Mouse (Mus musculus) CH12.LX (cell line): ENCODE data around the gene Tfdp2. TPM values are rescaled to one million over a fixed set of nuclear protein-coding genes. Genes with fewer than 3 reads are reported as not detected.

ENCODE experiments used
- DNase-seq: peaks from one replicate; pipeline ENCODE4 v3.0.0-alpha.2; 2013; ENCODE audit errors: extremely low read depth
- H3K27ac ChIP-seq: 2 replicates; pipeline ENCODE4 v1.5.1; 2012; ENCODE audit warnings: low read depth, mild to moderate bottlenecking, control low read depth, moderate library complexity; ENCODE audit not compliant: insufficient read depth
- H3K27me3 ChIP-seq: replicated peaks from 2 replicates; pipeline ENCODE3; 2012; ENCODE audit warnings: inconsistent platforms
- H3K36me3 ChIP-seq, 2 experiments: replicated peaks in 1 of 2; 2 replicates each; pipeline versions ENCODE3 to v1.6.1; 2012; ENCODE audit warnings: inconsistent platforms in 1 of 2, low read length in 1 of 2, mild to moderate bottlenecking in 1 of 2, mixed read lengths in 1 of 2, moderate library complexity in 1 of 2; ENCODE audit not compliant: control insufficient read depth in 1 of 2, insufficient read depth in 1 of 2
- H3K4me1 ChIP-seq, 2 experiments: 2 replicates each; pipeline ENCODE4 v1.6.1; 2012; ENCODE audit warnings: inconsistent platforms in 1 of 2, moderate library complexity in 1 of 2; ENCODE audit not compliant: insufficient read depth in 2 of 2, control insufficient read depth in 1 of 2
- H3K4me2 ChIP-seq: 2 replicates; pipeline ENCODE4 v1.6.1; 2012; ENCODE audit warnings: low read depth, mild to moderate bottlenecking, control low read depth; ENCODE audit not compliant: poor library complexity, insufficient read depth, severe bottlenecking
- H3K4me3 ChIP-seq, 3 experiments: fragments of 150-350 bp in 1 of 3; sonication (generic) in 1 of 3; replicated peaks in 1 of 3; 2 replicates each; pipeline versions ENCODE3 to v1.5.1; 2011 to 2012; ENCODE audit warnings: low read depth in 2 of 3, low read length in 2 of 3, mild to moderate bottlenecking in 2 of 3, moderate library complexity in 2 of 3, control low read depth in 1 of 3, improper control_type of control experiment in 1 of 3, inconsistent platforms in 1 of 3, mixed read lengths in 1 of 3; ENCODE audit not compliant: poor library complexity in 1 of 3
- H3K79me2 ChIP-seq: replicated peaks from 2 replicates; pipeline ENCODE4 v1.6.1; 2012; ENCODE audit warnings: mild to moderate bottlenecking, moderate library complexity; ENCODE audit not compliant: control insufficient read depth, poor library complexity, insufficient read depth, severe bottlenecking; ENCODE audit errors: extremely low read depth
- H3K9ac ChIP-seq: 2 replicates; pipeline ENCODE4 v1.6.1; 2012; ENCODE audit warnings: low read depth, mild to moderate bottlenecking, control low read depth, moderate library complexity; ENCODE audit not compliant: insufficient read depth
- H3K9me3 ChIP-seq: replicated peaks from 2 replicates; pipeline ENCODE3; 2012; ENCODE audit warnings: low read length, inconsistent platforms, mixed read lengths
- CHD1 ChIP-seq: IDR thresholded peaks from 2 replicates; pipeline ENCODE4 v1.6.1; 2012; ENCODE audit warnings: low read depth, low read length, improper control_type of control experiment, inconsistent platforms
- CHD2 ChIP-seq: IDR thresholded peaks from 2 replicates; pipeline ENCODE4 v1.6.1; 2011; ENCODE audit warnings: low read length, improper control_type of control experiment
- ELF1 ChIP-seq: IDR thresholded peaks from 2 replicates; pipeline ENCODE4 v1.6.1; 2014; ENCODE audit warnings: low read depth, mild to moderate bottlenecking, inconsistent platforms, low read length, improper control_type of control experiment
- EP300 ChIP-seq: IDR thresholded peaks from 2 replicates; pipeline ENCODE4 v1.6.1; 2011; ENCODE audit warnings: low read length, improper control_type of control experiment
- HCFC1 ChIP-seq: IDR thresholded peaks from 2 replicates; pipeline ENCODE4 v1.6.1; 2012; ENCODE audit warnings: low read depth, mild to moderate bottlenecking, inconsistent platforms, low read length, improper control_type of control experiment
- IRF4 ChIP-seq: IDR thresholded peaks from 2 replicates; pipeline ENCODE4 v1.6.1; 2014; ENCODE audit warnings: low read depth, mild to moderate bottlenecking, inconsistent platforms, low read length, improper control_type of control experiment
- JUND ChIP-seq: conservative IDR thresholded peaks from 2 replicates; pipeline ENCODE4 v1.6.1; 2011; ENCODE audit warnings: low read depth, low read length, improper control_type of control experiment
- MAFK ChIP-seq: IDR thresholded peaks from 2 replicates; pipeline ENCODE4 v1.6.1; 2011; ENCODE audit warnings: low read length, improper control_type of control experiment; ENCODE audit not compliant: insufficient replicate concordance
- MEF2A ChIP-seq: IDR thresholded peaks from 2 replicates; pipeline ENCODE4 v1.6.1; 2014; ENCODE audit warnings: low read depth, mild to moderate bottlenecking, inconsistent platforms, low read length, improper control_type of control experiment, borderline replicate concordance
- MXI1 ChIP-seq: IDR thresholded peaks from 2 replicates; pipeline ENCODE4 v1.6.1; 2011; ENCODE audit warnings: mild to moderate bottlenecking, low read depth, low read length, improper control_type of control experiment
- MYC ChIP-seq: IDR thresholded peaks from 2 replicates; pipeline ENCODE4 v1.6.1; 2011; ENCODE audit warnings: low read depth, mild to moderate bottlenecking, improper control_type of control experiment, low read length
- NRF1 ChIP-seq: IDR thresholded peaks from 2 replicates; pipeline ENCODE4 v1.6.1; 2014; ENCODE audit warnings: low read depth, mild to moderate bottlenecking, inconsistent platforms, low read length, improper control_type of control experiment, moderate library complexity
- POLR2AphosphoS2 ChIP-seq: IDR thresholded peaks from 2 replicates; pipeline ENCODE4 v1.6.1; 2011; ENCODE audit warnings: low read depth, low read length, improper control_type of control experiment
- RCOR1 ChIP-seq: conservative IDR thresholded peaks from 2 replicates; pipeline ENCODE4 v1.6.1; 2012; ENCODE audit warnings: low read depth, mild to moderate bottlenecking, inconsistent platforms, low read length, improper control_type of control experiment
- SMC3 ChIP-seq: IDR thresholded peaks from 2 replicates; pipeline ENCODE4 v1.6.1; 2011; ENCODE audit warnings: low read depth, low read length, improper control_type of control experiment
- TBP ChIP-seq: conservative IDR thresholded peaks from 2 replicates; pipeline ENCODE4 v1.6.1; 2011; ENCODE audit warnings: low read depth, low read length, improper control_type of control experiment
- TCF12 ChIP-seq: IDR thresholded peaks from 2 replicates; pipeline ENCODE4 v1.6.1; 2014; ENCODE audit warnings: low read depth, mild to moderate bottlenecking, inconsistent platforms, low read length, improper control_type of control experiment
- UBTF ChIP-seq: IDR thresholded peaks from 2 replicates; pipeline ENCODE4 v1.6.1; 2012; ENCODE audit warnings: low read depth, mild to moderate bottlenecking, inconsistent platforms, low read length, improper control_type of control experiment, moderate library complexity
- USF1 ChIP-seq: IDR thresholded peaks from 2 replicates; pipeline ENCODE4 v1.6.1; 2014; ENCODE audit warnings: low read depth, mild to moderate bottlenecking, inconsistent platforms, low read length, improper control_type of control experiment
- USF2 ChIP-seq: conservative IDR thresholded peaks from 2 replicates; pipeline ENCODE4 v1.6.1; 2011; ENCODE audit warnings: low read depth, low read length, improper control_type of control experiment
- ZC3H11A ChIP-seq: IDR thresholded peaks from 2 replicates; pipeline ENCODE4 v1.6.1; 2012; ENCODE audit warnings: low read depth, mild to moderate bottlenecking, inconsistent platforms, low read length, improper control_type of control experiment
- ZKSCAN1 ChIP-seq: IDR thresholded peaks from 2 replicates; pipeline ENCODE4 v1.6.1; 2012; ENCODE audit warnings: low read depth, inconsistent platforms, low read length, improper control_type of control experiment, borderline replicate concordance
- ZMIZ1 ChIP-seq: IDR thresholded peaks from 2 replicates; pipeline ENCODE4 v1.6.1; 2012; ENCODE audit warnings: low read depth, mild to moderate bottlenecking, inconsistent platforms, low read length, improper control_type of control experiment
- dilution Hi-C: fragments of 300-500 bp; cut with MboI; formaldehyde crosslinking; loops from 2 replicates; pipeline ENCODE4 v1.14.3; 2020; ENCODE audit warnings: low sequenced_read_pairs; ENCODE audit not compliant: extremely low pct_unique_long_range_greater_than_20kb, extremely low pct_ligation_motif_present
- in situ Hi-C: fragments of 300-500 bp; cut with MboI; formaldehyde crosslinking; loops from 3 replicates; pipeline ENCODE4 v1.14.3; 2019; ENCODE audit warnings: low sequenced_read_pairs, low pct_ligation_motif_present, low pct_unique_long_range_greater_than_20kb, mixed read lengths
- polyA plus RNA-seq: library from polyadenylated mRNA; unstranded; fragments of >175 nt; gene quantifications from 2 replicates; pipeline ENCODE4 v1.2.1, GENCODE M21; 2012; ENCODE audit warnings: low read depth; ENCODE audit not compliant: insufficient read length
- total RNA-seq, 2 experiments: library from RNA; depleted of rRNA; stranded (reverse); fragments of 300-350 nt in 1 of 2; fragments of >200 nt in 1 of 2; gene quantifications; 2 replicates each; pipeline ENCODE4 v1.2.3; 2012 to 2014

Gene Tfdp2
- total and polyA plus RNA-seq, 3 experiments, result 3.4 to 4.9 (median 4.7) TPM

- Histone ChIP-seq H3K4me1 (no peaks in the 10 kb centered on the region), H3K9me3 (no peaks in the 10 kb centered on the region), H3K36me3 (no peaks in the 10 kb centered on the region), H3K9ac (no peak overlapping the region), H3K4me2 (no peak overlapping the region), H3K27ac (no peak overlapping the region), H3K79me2 (no peaks in the 10 kb centered on the region), H3K27me3 (no peaks in the 10 kb centered on the region), H3K4me3 (no peak overlapping the region)
- no peak for DNase-seq
- dilution Hi-C loops, result no loop called here
- in situ Hi-C loops, result no loop called here
- no peak for TF ChIP-seq MYC
- no peak for TF ChIP-seq USF2
- no peak for TF ChIP-seq ZMIZ1
- no peak for TF ChIP-seq MXI1
- no peak for TF ChIP-seq TCF12
- no peak for TF ChIP-seq ZKSCAN1
- TF ChIP-seq HCFC1, result no peak
- no peak for TF ChIP-seq JUND
- TF ChIP-seq ELF1, result no peak
- TF ChIP-seq CHD2, result no peak
- no peak for TF ChIP-seq RCOR1
- no peak for TF ChIP-seq UBTF
- TF ChIP-seq TBP, result no peak
Observed at GRCm38 (mm10) chr9:96223302-96223701, 27.2 kb downstream of the Tfdp2 start.

GRCm38 (mm10) chr9:96228285-96228684, 32.2 kb downstream of the Tfdp2 start:
- Histone ChIP-seq H3K4me1 (no peaks in the 10 kb centered on the region), H3K4me2 (no peak overlapping the region), H3K9me3 (no peaks in the 10 kb centered on the region), H3K36me3 (no peaks in the 10 kb centered on the region), H3K79me2 (no peaks in the 10 kb centered on the region), H3K4me3 (no peak overlapping the region), H3K27me3 (no peaks in the 10 kb centered on the region), H3K9ac (no peak overlapping the region), H3K27ac (no peak overlapping the region)
- in situ Hi-C loops, result no loop called here
- no peak for DNase-seq
- no peak for TF ChIP-seq SMC3
- no peak for TF ChIP-seq TCF12
- TF ChIP-seq EP300, result no peak
- no peak for TF ChIP-seq JUND
- TF ChIP-seq ZC3H11A, result no peak
- TF ChIP-seq MEF2A, result no peak
- TF ChIP-seq POLR2AphosphoS2, result no peak
- TF ChIP-seq NRF1, result no peak
- TF ChIP-seq USF1, result no peak
- no peak for TF ChIP-seq CHD1
- no peak for TF ChIP-seq MYC
- no peak for TF ChIP-seq IRF4
- no peak for TF ChIP-seq ZMIZ1
- TF ChIP-seq MAFK, result no peak
- TF ChIP-seq RCOR1, result no peak
- dilution Hi-C loops, result no loop called here
